Mouse (Mus musculus) T-helper 1 cell (primary cell): ENCODE results near the gene Slc9b1.

Experiments used
- in situ Hi-C: fragments of 300-600 bp; cut with MboI, MseI; formaldehyde crosslinking; loops from one replicate; pipeline ENCODE4 v1.15.1; 2025; ENCODE audit warnings: high pct_unique_total_duplicates

The Slc9b1 gene

GRCm38 (mm10) chr3:135437758-135438495 is 90.1 kb downstream of the Slc9b1 start, which contains the start of gene Ube2d3:
TSS of gene Ube2d3 (plus strand) at chr3:135438149.
- in situ Hi-C loops, result no loop called here

- in situ Hi-C loops, result no loop called here
Measured at GRCm38 (mm10) chr3:135438531-135438912, 90.7 kb downstream of the Slc9b1 start.

GRCm38 (mm10) chr3:135438913-135439531 is 91.2 kb downstream of the Slc9b1 start:
- in situ Hi-C loops, result no loop called here

- in situ Hi-C loops, result no loop called here
Measured at GRCm38 (mm10) chr3:135439651-135440050, 91.8 kb downstream of the Slc9b1 start.

- in situ Hi-C loops, result no loop called here
Measured at GRCm38 (mm10) chr3:135440221-135440620, 92.4 kb downstream of the Slc9b1 start.

GRCm38 (mm10) chr3:135440621-135441020 is 92.8 kb downstream of the Slc9b1 start:
- in situ Hi-C loops, result no loop called here

GRCm38 (mm10) chr3:135444930-135445329 is 97.1 kb downstream of the Slc9b1 start:
- in situ Hi-C loops, result no loop called here
